In the genomic region with DNA sequence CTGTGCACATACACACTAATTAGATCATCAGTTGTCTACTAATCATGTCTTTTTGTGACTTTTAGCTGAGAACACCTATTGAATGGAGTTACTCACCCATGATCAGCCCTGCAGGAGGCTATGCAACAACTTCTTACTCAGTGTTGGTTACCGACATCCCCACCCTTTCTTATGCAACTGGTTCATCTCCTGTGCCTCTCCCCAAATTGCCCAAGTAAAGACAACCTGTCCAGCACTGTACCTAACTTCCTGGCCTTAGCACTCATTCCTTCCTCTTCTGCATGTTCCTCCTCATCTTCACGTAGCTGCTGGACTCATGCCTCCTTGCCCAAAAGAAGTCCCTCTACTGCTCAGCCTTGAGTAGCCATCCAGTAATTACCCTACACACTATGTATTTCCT, we compare ENCODE assay signal across 22 mouse cellular contexts.
DNase-seq lines count a peak whose midpoint lies in the region; ATAC-seq lines count a peak whose summit lies in the region.
"Had no signal": no experiment of that assay in that cellular context is flagged by ENCODE, and none has a peak within 500 bp of the region (broad histone marks: within the 10 kb centered on the region; RNA-seq: fewer than 3 reads in every experiment).

No protein-coding gene starts in this region.

- H3K4me2 ChIP-seq in hindbrain, embryonic 15.5 days = no peak overlapping the region
- H3K4me2 ChIP-seq in midbrain, embryonic 11.5 days = no peak overlapping the region
- H3K4me2 ChIP-seq: liver, embryonic 11.5 days; lung, embryonic 14.5 days had no signal

- peaks cover 27% of the 10 kb centered on the region for H3K4me1 ChIP-seq in hindbrain, embryonic 15.5 days (replicated peaks)
- peaks cover 21% of the 10 kb centered on the region for H3K4me1 ChIP-seq in hindbrain, embryonic 10.5 days (replicated peaks)
- peaks cover 3% of the 10 kb centered on the region; the same call in 1 of the 2 replicates for H3K4me1 ChIP-seq in midbrain, embryonic 11.5 days (ENCODE audit: control insufficient read depth, insufficient read depth, low read length)
- peaks cover 32% of the 10 kb centered on the region for H3K4me1 ChIP-seq in midbrain, embryonic 10.5 days

- DNase-seq in hindbrain, embryonic 10.5 days (ENCODE audit: low spot score) = no peak
- peak; percentile 73 for DNase-seq in midbrain, embryonic 11.5 days (ENCODE audit: low spot score, missing footprints)
- DNase-seq in midbrain, embryonic 10.5 days (ENCODE audit: low spot score) = no peak
- DNase-seq in kidney, adult 11 months = no peak
- DNase-seq in testis, postnatal 10 days (ENCODE audit: low spot score) = no peak
- DNase-seq: cerebellum, adult 2 months; cerebellum, postnatal 36 days; gastrocnemius, postnatal 36 days; kidney, adult 8-10 months; kidney, postnatal 10 days; layer of hippocampus, postnatal 36 days; lung, embryonic 14.5 days; lung, postnatal 36 days; midbrain, embryonic 14.5 days; right cerebral cortex, postnatal 14 days had no signal

- H3K4me3 ChIP-seq in hindbrain, embryonic 15.5 days = no peak overlapping the region
- H3K4me3 ChIP-seq in hindbrain, embryonic 10.5 days = no peak overlapping the region
- H3K4me3 ChIP-seq in midbrain, embryonic 11.5 days (ENCODE audit: low read depth, low read length) = no peak overlapping the region
- H3K4me3 ChIP-seq in midbrain, embryonic 10.5 days = no peak overlapping the region
- H3K4me3 ChIP-seq: embryonic facial prominence, embryonic 10.5 days; heart, embryonic 10.5 days had no signal

- ATAC-seq in hindbrain, embryonic 15.5 days (ENCODE audit: low FRiP score, low read depth) = no peak
- ATAC-seq in midbrain, embryonic 11.5 days (ENCODE audit: low FRiP score) = no peak
- peak; percentile 79 for ATAC-seq in megakaryocyte, adult 5-6 weeks (ENCODE audit: poor library complexity, severe bottlenecking)

- no peaks in the 10 kb centered on the region for H3K27me3 ChIP-seq in hindbrain, embryonic 15.5 days
- no peaks in the 10 kb centered on the region for H3K27me3 ChIP-seq in hindbrain, embryonic 10.5 days (ENCODE audit: insufficient read depth, poor library complexity, severe bottlenecking)
- H3K27me3 ChIP-seq in midbrain, embryonic 11.5 days (ENCODE audit: control insufficient read depth, insufficient read depth, low read length) = no peaks in the 10 kb centered on the region
- H3K27me3 ChIP-seq in midbrain, embryonic 10.5 days (ENCODE audit: low read depth, poor library complexity, severe bottlenecking) = no peaks in the 10 kb centered on the region

- no peaks in the 10 kb centered on the region for H3K9me3 ChIP-seq in hindbrain, embryonic 15.5 days
- no peaks in the 10 kb centered on the region for H3K9me3 ChIP-seq in hindbrain, embryonic 10.5 days
- no peaks in the 10 kb centered on the region for H3K9me3 ChIP-seq in midbrain, embryonic 11.5 days (ENCODE audit: control insufficient read depth, low read length)
- no peaks in the 10 kb centered on the region for H3K9me3 ChIP-seq in midbrain, embryonic 10.5 days (replicated peaks)
- H3K9me3 ChIP-seq: embryonic facial prominence, embryonic 10.5 days; heart, embryonic 10.5 days had no signal

- 57% methylated on average over 2 of the region's 2 CpGs for WGBS in hindbrain, embryonic 15.5 days
- 58% methylated on average over 2 of the region's 2 CpGs for WGBS in hindbrain, embryonic 10.5 days
- WGBS in midbrain, embryonic 11.5 days = 45% methylated on average over 2 of the region's 2 CpGs
- WGBS in midbrain, embryonic 10.5 days = 54% methylated on average over 2 of the region's 2 CpGs

- H3K9ac ChIP-seq in hindbrain, embryonic 15.5 days = no peak overlapping the region
- no peak overlapping the region for H3K9ac ChIP-seq in midbrain, embryonic 11.5 days (ENCODE audit: low read length)
- H3K9ac ChIP-seq: forebrain, postnatal 0 days; lung, embryonic 14.5 days had no signal

- peak overlapping the region; percentile 36; the same call in 1 of the 2 replicates for H3K27ac ChIP-seq in hindbrain, embryonic 15.5 days (replicated peaks)
- H3K27ac ChIP-seq in hindbrain, embryonic 10.5 days = no peak overlapping the region
- H3K27ac ChIP-seq in midbrain, embryonic 11.5 days (ENCODE audit: low read depth, low read length) = no peak overlapping the region
- H3K27ac ChIP-seq in midbrain, embryonic 10.5 days (replicated peaks) = no peak overlapping the region
- H3K27ac ChIP-seq: embryonic facial prominence, embryonic 10.5 days; heart, embryonic 10.5 days; stomach, postnatal 0 days had no signal

- H3K36me3 ChIP-seq in hindbrain, embryonic 15.5 days = no peaks in the 10 kb centered on the region
- H3K36me3 ChIP-seq in hindbrain, embryonic 10.5 days = no peaks in the 10 kb centered on the region
- no peaks in the 10 kb centered on the region for H3K36me3 ChIP-seq in midbrain, embryonic 11.5 days (ENCODE audit: control insufficient read depth, insufficient read depth, low read length)
- no peaks in the 10 kb centered on the region for H3K36me3 ChIP-seq in midbrain, embryonic 10.5 days
- H3K36me3 ChIP-seq: embryonic facial prominence, embryonic 10.5 days; heart, embryonic 10.5 days had no signal
